Mouse (Mus musculus) embryonic facial prominence, embryonic 15.5 days (tissue): ENCODE results near the gene Pla2g6. TPM values are rescaled to one million over a fixed set of nuclear protein-coding genes. Genes with fewer than 3 reads are reported as not detected.

ENCODE experiments used
- ATAC-seq: fragments of 200-750 bp; cut with Nextera tagmentation; 2 replicates; pipeline ENCODE4 v1.8.0; 2017; ENCODE audit warnings: low read depth, moderate TSS enrichment; ENCODE audit not compliant: insufficient number of reproducible peaks, low FRiP score, low TSS enrichment
- H3K27ac ChIP-seq: fragments of 300-500 bp; sonication (generic); replicated peaks from 2 replicates; pipeline ENCODE4 v1.5.1; 2015; ENCODE audit warnings: mild to moderate bottlenecking, inconsistent platforms
- H3K27me3 ChIP-seq: fragments of 300-500 bp; sonication (generic); 2 replicates; pipeline ENCODE4 v1.6.1; 2015; ENCODE audit warnings: inconsistent platforms
- H3K36me3 ChIP-seq: fragments of 300-500 bp; sonication (generic); 2 replicates; pipeline ENCODE4 v1.6.1; 2015; ENCODE audit warnings: mild to moderate bottlenecking, inconsistent platforms
- H3K4me1 ChIP-seq: fragments of 300-500 bp; sonication (generic); 2 replicates; pipeline ENCODE4 v1.6.1; 2015; ENCODE audit warnings: inconsistent platforms
- H3K4me2 ChIP-seq: fragments of 300-500 bp; sonication (generic); replicated peaks from 2 replicates; pipeline ENCODE4 v1.6.1; 2015; ENCODE audit warnings: mild to moderate bottlenecking, inconsistent platforms
- H3K4me3 ChIP-seq: fragments of 300-500 bp; sonication (generic); replicated peaks from 2 replicates; pipeline ENCODE4 v1.5.1; 2015; ENCODE audit warnings: mild to moderate bottlenecking, inconsistent platforms
- H3K9ac ChIP-seq: fragments of 300-500 bp; sonication (generic); 2 replicates; pipeline ENCODE4 v1.6.1; 2015; ENCODE audit warnings: inconsistent platforms
- H3K9me3 ChIP-seq: fragments of 300-500 bp; sonication (generic); replicated peaks from 2 replicates; pipeline ENCODE4 v1.6.1; 2016; ENCODE audit warnings: inconsistent platforms
- WGBS: fragments of 180-500 bp; shearing (Covaris S2); methylation state at CpG from one replicate; pipeline ENCODE4 v1.1.7; 2015; 5-methylcytosine and 5-hydroxymethylcytosine counted together
- polyA plus RNA-seq: library from polyadenylated mRNA; unstranded; fragments of >200 nt; fragmentation: Nextera tagmentation; extraction: Ambion mirVana; gene quantifications from 2 replicates; pipeline ENCODE4 v1.2.1, GENCODE M21; 2015

Gene Pla2g6
- polyA plus RNA-seq, 1 experiment from 2014 or later: 17.0 TPM

- no peaks in the 10 kb centered on the region for H3K9me3 ChIP-seq
- H3K4me2 ChIP-seq: no peak overlapping the region
- no peak overlapping the region for H3K27ac ChIP-seq
- no peak for ATAC-seq
- H3K36me3 ChIP-seq: no peaks in the 10 kb centered on the region
- WGBS: 84% methylated on average over 6 of the region's 6 CpGs
- no peaks in the 10 kb centered on the region for H3K27me3 ChIP-seq
- no peak overlapping the region for H3K4me3 ChIP-seq
- H3K9ac ChIP-seq: no peak overlapping the region
- peaks cover 27% of the 10 kb centered on the region for H3K4me1 ChIP-seq
These were observed 1.8 kb upstream of the Pla2g6 start for GRCm38 (mm10) chr15:79329979-79330363.

GRCm38 (mm10) chr15:79329346-79329978 lies 1.3 kb upstream of the Pla2g6 start:
- ATAC-seq: no peak
- Histone ChIP-seq H3K36me3 (no peaks in the 10 kb centered on the region), H3K9me3 (no peaks in the 10 kb centered on the region), H3K4me3 (no peak overlapping the region), H3K4me1 (peaks cover 28% of the 10 kb centered on the region), H3K4me2 (no peak overlapping the region), H3K27ac (no peak overlapping the region), H3K9ac (no peak overlapping the region), H3K27me3 (no peaks in the 10 kb centered on the region)
- 92% methylated on average over 6 of the region's 6 CpGs for WGBS

GRCm38 (mm10) chr15:79328939-79329275 lies 717 bp upstream of the Pla2g6 start:
- no peaks in the 10 kb centered on the region for H3K27me3 ChIP-seq
- no peaks in the 10 kb centered on the region for H3K9me3 ChIP-seq
- peaks cover 33% of the 10 kb centered on the region for H3K4me1 ChIP-seq
- no peak overlapping the region for H3K9ac ChIP-seq
- H3K4me2 ChIP-seq: no peak overlapping the region
- H3K36me3 ChIP-seq: no peaks in the 10 kb centered on the region
- H3K4me3 ChIP-seq: no peak overlapping the region
- peak overlapping the region; percentile 90; the same call in 1 of the 2 replicates for H3K27ac ChIP-seq
- 87% methylated on average over 4 of the region's 4 CpGs for WGBS
- ATAC-seq: no peak

- no peaks in the 10 kb centered on the region for H3K27me3 ChIP-seq
- 0 out of 2 replicates have a peak, but pooled peaks have one; percentile 0 for ATAC-seq
- WGBS: 18% methylated on average over 20 of the region's 20 CpGs
These were observed 924 bp downstream of the Pla2g6 start for GRCm38 (mm10) chr15:79326971-79327961.

GRCm38 (mm10) chr15:79326264-79326663 lies 1.9 kb downstream of the Pla2g6 start:
- Histone ChIP-seq H3K27ac (0 out of 2 replicates have a peak overlapping the region, but pooled peaks have one; percentile 90), H3K4me3 (no peak overlapping the region), H3K27me3 (no peaks in the 10 kb centered on the region), H3K4me2 (no peak overlapping the region), H3K9ac (no peak overlapping the region), H3K9me3 (no peaks in the 10 kb centered on the region), H3K4me1 (peaks cover 49% of the 10 kb centered on the region), H3K36me3 (no peaks in the 10 kb centered on the region)
- 47% methylated on average over 4 of the region's 4 CpGs for WGBS
- ATAC-seq: no peak

More at GRCm38 (mm10) chr15:79326971-79327961, 924 bp downstream of the Pla2g6 start:
- peak overlapping the region; percentile 57 for H3K4me3 ChIP-seq
- H3K36me3 ChIP-seq: no peaks in the 10 kb centered on the region
- H3K27ac ChIP-seq: peak overlapping the region; percentile 90
- peak overlapping the region; percentile 84 for H3K4me2 ChIP-seq
- no peaks in the 10 kb centered on the region for H3K9me3 ChIP-seq
- H3K4me1 ChIP-seq: peaks cover 49% of the 10 kb centered on the region
- H3K9ac ChIP-seq: peak overlapping the region; percentile 51

GRCm38 (mm10) chr15:79325742-79326141 lies 2.4 kb downstream of the Pla2g6 start:
- Histone ChIP-seq H3K4me2 (no peak overlapping the region), H3K36me3 (no peaks in the 10 kb centered on the region), H3K4me3 (no peak overlapping the region), H3K9me3 (no peaks in the 10 kb centered on the region), H3K4me1 (peaks cover 49% of the 10 kb centered on the region), H3K9ac (no peak overlapping the region), H3K27ac (no peak overlapping the region), H3K27me3 (no peaks in the 10 kb centered on the region)
- ATAC-seq: no peak
- WGBS: 74% methylated on average over 3 of the region's 3 CpGs

- H3K27ac ChIP-seq: peak overlapping the region; percentile 71
- H3K4me2 ChIP-seq: no peak overlapping the region
- no peak overlapping the region for H3K4me3 ChIP-seq
- no peaks in the 10 kb centered on the region for H3K9me3 ChIP-seq
- peaks cover 49% of the 10 kb centered on the region for H3K4me1 ChIP-seq
- H3K27me3 ChIP-seq: no peaks in the 10 kb centered on the region
- no peak overlapping the region for H3K9ac ChIP-seq
- H3K36me3 ChIP-seq: no peaks in the 10 kb centered on the region
- 84% methylated on average over 3 of the region's 3 CpGs for WGBS
- no peak for ATAC-seq
These were observed 3.8 kb downstream of the Pla2g6 start for GRCm38 (mm10) chr15:79324373-79324772.

GRCm38 (mm10) chr15:79323791-79324155 lies 4.4 kb downstream of the Pla2g6 start:
- no peak overlapping the region for H3K4me3 ChIP-seq
- WGBS: 50% methylated on average over 4 of the region's 4 CpGs
- H3K4me2 ChIP-seq: no peak overlapping the region
- peaks cover 49% of the 10 kb centered on the region for H3K4me1 ChIP-seq
- 0 out of 2 replicates have a peak, but pooled peaks cover under 1% of the 10 kb centered on the region for H3K36me3 ChIP-seq
- no peak for ATAC-seq
- no peaks in the 10 kb centered on the region for H3K9me3 ChIP-seq
- H3K27me3 ChIP-seq: no peaks in the 10 kb centered on the region
- no peak overlapping the region for H3K9ac ChIP-seq
- H3K27ac ChIP-seq: peak overlapping the region; percentile 71

GRCm38 (mm10) chr15:79322991-79323790 lies 5.0 kb downstream of the Pla2g6 start:
- Histone ChIP-seq H3K27me3 (no peaks in the 10 kb centered on the region), H3K9me3 (no peaks in the 10 kb centered on the region), H3K36me3 (0 out of 2 replicates have a peak, but pooled peaks cover 4% of the 10 kb centered on the region), H3K27ac (peak overlapping the region; percentile 71), H3K4me1 (peaks cover 49% of the 10 kb centered on the region), H3K4me2 (no peak overlapping the region), H3K4me3 (no peak overlapping the region), H3K9ac (no peak overlapping the region)
- ATAC-seq: no peak
- 46% methylated on average over 6 of the region's 6 CpGs for WGBS

GRCm38 (mm10) chr15:79322281-79322990 lies 5.8 kb downstream of the Pla2g6 start:
- H3K4me3 ChIP-seq: no peak overlapping the region

More at GRCm38 (mm10) chr15:79322281-79322990, 5.8 kb downstream of the Pla2g6 start:
- Histone ChIP-seq H3K9me3 (no peaks in the 10 kb centered on the region), H3K36me3 (0 out of 2 replicates have a peak, but pooled peaks cover 4% of the 10 kb centered on the region), H3K27me3 (no peaks in the 10 kb centered on the region), H3K27ac (peak overlapping the region; percentile 58; the same call in 1 of the 2 replicates), H3K9ac (no peak overlapping the region), H3K4me1 (peaks cover 47% of the 10 kb centered on the region), H3K4me2 (no peak overlapping the region)
- no peak for ATAC-seq
- 58% methylated on average over 11 of the region's 11 CpGs for WGBS
